Mouse (Mus musculus) liver, embryonic 16.5 days (tissue): Measurements from ENCODE around the gene Polrmt. TPM values are rescaled to one million over a fixed set of nuclear protein-coding genes. Genes with fewer than 3 reads are reported as not detected.

Source experiments
- ATAC-seq: fragments of 200-750 bp; cut with Nextera tagmentation; 2 replicates; pipeline ENCODE4 v1.8.0; 2017; ENCODE audit warnings: low read depth, mild to moderate bottlenecking, moderate number of reproducible peaks, moderate library complexity
- H3K27ac ChIP-seq: fragments of 300-500 bp; sonication (generic); 2 replicates; pipeline ENCODE4 v1.5.1; 2014; ENCODE audit warnings: mild to moderate bottlenecking, low read length
- H3K27me3 ChIP-seq: fragments of 300-500 bp; sonication (generic); 2 replicates; pipeline ENCODE4 v1.6.1; 2014; ENCODE audit warnings: low read depth, low read length, mixed read lengths; ENCODE audit not compliant: control insufficient read depth, insufficient read depth
- H3K36me3 ChIP-seq: fragments of 300-500 bp; sonication (generic); 2 replicates; pipeline ENCODE4 v1.6.1; 2014; ENCODE audit warnings: mild to moderate bottlenecking; ENCODE audit not compliant: control insufficient read depth, insufficient read depth
- H3K4me1 ChIP-seq: fragments of 300-500 bp; sonication (generic); 2 replicates; pipeline ENCODE4 v1.6.1; 2014; ENCODE audit warnings: low read depth, low read length, mixed read lengths; ENCODE audit not compliant: control insufficient read depth
- H3K4me2 ChIP-seq: fragments of 300-500 bp; sonication (generic); 2 replicates; pipeline ENCODE4 v1.6.1; 2014; ENCODE audit warnings: low read depth, low read length, mixed read lengths
- H3K4me3 ChIP-seq: fragments of 300-500 bp; sonication (generic); 2 replicates; pipeline ENCODE4 v1.5.1; 2014; ENCODE audit warnings: low read depth, mild to moderate bottlenecking, low read length
- H3K9ac ChIP-seq: fragments of 300-500 bp; sonication (generic); 2 replicates; pipeline ENCODE4 v1.6.1; 2014; ENCODE audit warnings: low read depth, low read length
- H3K9me3 ChIP-seq: fragments of 300-500 bp; sonication (generic); replicated peaks from 2 replicates; pipeline ENCODE4 v1.6.1; 2016; ENCODE audit warnings: low read length; ENCODE audit not compliant: control insufficient read depth
- WGBS: fragments of 180-500 bp; shearing (Covaris S2); extraction: QIAGEN DNeasy Blood & Tissue Kit; methylation state at CpG from one replicate; pipeline ENCODE4 v1.1.7; 2014; ENCODE audit not compliant: insufficient replicate concordance; 5-methylcytosine and 5-hydroxymethylcytosine counted together
- polyA plus RNA-seq: library from polyadenylated mRNA; unstranded; fragments of >200 nt; fragmentation: Nextera tagmentation; extraction: Ambion mirVana; gene quantifications from 2 replicates; pipeline ENCODE4 v1.2.1, GENCODE M21; 2015

Gene Polrmt
- polyA plus RNA-seq, 1 experiment from 2014 or later = 13.4 TPM

- no peak overlapping the region for H3K9ac ChIP-seq
- H3K9me3 ChIP-seq = no peaks in the 10 kb centered on the region
- H3K27ac ChIP-seq = no peak overlapping the region
- no peak overlapping the region for H3K4me3 ChIP-seq
- ATAC-seq = no peak
- H3K27me3 ChIP-seq = no peaks in the 10 kb centered on the region
- H3K4me1 ChIP-seq = no peaks in the 10 kb centered on the region
- H3K4me2 ChIP-seq = no peak overlapping the region
- WGBS = 82% methylated on average over 14 of the region's 14 CpGs
- peaks cover 48% of the 10 kb centered on the region for H3K36me3 ChIP-seq
These were observed 9.7 kb downstream of the Polrmt start for GRCm38 (mm10) chr10:79736706-79737105.

GRCm38 (mm10) chr10:79735361-79735760 is 11.0 kb downstream of the Polrmt start:
- ATAC-seq = no peak
- no peaks in the 10 kb centered on the region for H3K4me1 ChIP-seq
- no peak overlapping the region for H3K9ac ChIP-seq
- 62% methylated on average over 48 of the region's 52 CpGs for WGBS
- no peaks in the 10 kb centered on the region for H3K9me3 ChIP-seq
- H3K27me3 ChIP-seq = no peaks in the 10 kb centered on the region
- H3K4me3 ChIP-seq = no peak overlapping the region
- peaks cover 41% of the 10 kb centered on the region for H3K36me3 ChIP-seq
- H3K27ac ChIP-seq = no peak overlapping the region
- H3K4me2 ChIP-seq = no peak overlapping the region

- Histone ChIP-seq H3K36me3 (peaks cover 26% of the 10 kb centered on the region), H3K4me2 (no peak overlapping the region), H3K9ac (no peak overlapping the region), H3K4me1 (no peaks in the 10 kb centered on the region), H3K27ac (no peak overlapping the region), H3K4me3 (no peak overlapping the region), H3K27me3 (no peaks in the 10 kb centered on the region), H3K9me3 (no peaks in the 10 kb centered on the region)
- ATAC-seq = no peak
- WGBS = 90% methylated on average over 15 of the region's 15 CpGs
These were observed 12.5 kb downstream of the Polrmt start for GRCm38 (mm10) chr10:79733847-79734246.

- no peaks in the 10 kb centered on the region for H3K27me3 ChIP-seq
- H3K4me3 ChIP-seq = no peak overlapping the region
- no peak overlapping the region for H3K27ac ChIP-seq
- no peaks in the 10 kb centered on the region for H3K9me3 ChIP-seq
- ATAC-seq = no peak
- 81% methylated on average over 1 of the region's 1 CpGs for WGBS
- no peaks in the 10 kb centered on the region for H3K4me1 ChIP-seq
- no peak overlapping the region for H3K9ac ChIP-seq
- no peak overlapping the region for H3K4me2 ChIP-seq
- peaks cover 17% of the 10 kb centered on the region for H3K36me3 ChIP-seq
These were observed 13.9 kb downstream of the Polrmt start for GRCm38 (mm10) chr10:79732500-79732899.

GRCm38 (mm10) chr10:79729357-79729965 is 16.9 kb downstream of the Polrmt start:
- H3K27ac ChIP-seq = no peak overlapping the region
- ATAC-seq = no peak
- no peaks in the 10 kb centered on the region for H3K9me3 ChIP-seq
- H3K9ac ChIP-seq = no peak overlapping the region
- no peaks in the 10 kb centered on the region for H3K4me1 ChIP-seq
- no peak overlapping the region for H3K4me3 ChIP-seq
- no peaks in the 10 kb centered on the region; the same call in 1 of the 2 replicates for H3K36me3 ChIP-seq
- H3K4me2 ChIP-seq = no peak overlapping the region
- WGBS = 69% methylated on average over 13 of the region's 13 CpGs
- no peaks in the 10 kb centered on the region for H3K27me3 ChIP-seq

- Histone ChIP-seq H3K4me3 (no peak overlapping the region), H3K4me1 (no peaks in the 10 kb centered on the region), H3K9me3 (no peaks in the 10 kb centered on the region), H3K4me2 (no peak overlapping the region), H3K9ac (no peak overlapping the region), H3K27me3 (no peaks in the 10 kb centered on the region), H3K36me3 (no peaks in the 10 kb centered on the region), H3K27ac (no peak overlapping the region)
- WGBS = 54% methylated on average over 28 of the region's 28 CpGs
- ATAC-seq = no peak
These were observed 17.8 kb downstream of the Polrmt start for GRCm38 (mm10) chr10:79728323-79729249.

GRCm38 (mm10) chr10:79726090-79726489 is 20.3 kb downstream of the Polrmt start:
- Histone ChIP-seq H3K27me3 (no peaks in the 10 kb centered on the region; the same call in 1 of the 2 replicates), H3K4me2 (no peak overlapping the region), H3K9ac (no peak overlapping the region), H3K4me1 (no peaks in the 10 kb centered on the region), H3K4me3 (no peak overlapping the region), H3K9me3 (no peaks in the 10 kb centered on the region), H3K36me3 (no peaks in the 10 kb centered on the region), H3K27ac (no peak overlapping the region)
- 31% methylated on average over 11 of the region's 11 CpGs for WGBS
- ATAC-seq = peak; percentile 68; the same call in 1 of the 2 replicates

- no peak for ATAC-seq
- Histone ChIP-seq H3K9me3 (no peaks in the 10 kb centered on the region), H3K36me3 (no peaks in the 10 kb centered on the region), H3K27ac (no peak overlapping the region), H3K27me3 (peaks cover 11% of the 10 kb centered on the region), H3K4me3 (no peak overlapping the region), H3K4me1 (no peaks in the 10 kb centered on the region), H3K4me2 (no peak overlapping the region), H3K9ac (no peak overlapping the region)
- 63% methylated on average over 7 of the region's 7 CpGs for WGBS
These were observed 22.7 kb downstream of the Polrmt start for GRCm38 (mm10) chr10:79723692-79724091.

- Histone ChIP-seq H3K4me1 (no peaks in the 10 kb centered on the region), H3K4me2 (no peak overlapping the region), H3K36me3 (no peaks in the 10 kb centered on the region), H3K27ac (no peak overlapping the region), H3K4me3 (no peak overlapping the region), H3K9ac (no peak overlapping the region), H3K27me3 (peaks cover 17% of the 10 kb centered on the region), H3K9me3 (no peaks in the 10 kb centered on the region)
- no peak for ATAC-seq
- WGBS = 55% methylated on average over 6 of the region's 6 CpGs
These were observed 23.3 kb downstream of the Polrmt start for GRCm38 (mm10) chr10:79723047-79723446.
